Mouse (Mus musculus): ENCODE data around the gene Slc22a3.

- TF ChIP-seq TAL1 (IDR thresholded peaks at IDR 0.05; ENCODE audit: low read length) = no peak
- TF ChIP-seq GATA1 (IDR thresholded peaks at IDR 0.05; ENCODE audit: low read length) = no peak
Measured at GRCm38 (mm10) chr17:12518194-12518593, 10.7 kb upstream of the Slc22a3 start.
